Mouse (Mus musculus): ENCODE data around the gene Dock10.

DNA sequence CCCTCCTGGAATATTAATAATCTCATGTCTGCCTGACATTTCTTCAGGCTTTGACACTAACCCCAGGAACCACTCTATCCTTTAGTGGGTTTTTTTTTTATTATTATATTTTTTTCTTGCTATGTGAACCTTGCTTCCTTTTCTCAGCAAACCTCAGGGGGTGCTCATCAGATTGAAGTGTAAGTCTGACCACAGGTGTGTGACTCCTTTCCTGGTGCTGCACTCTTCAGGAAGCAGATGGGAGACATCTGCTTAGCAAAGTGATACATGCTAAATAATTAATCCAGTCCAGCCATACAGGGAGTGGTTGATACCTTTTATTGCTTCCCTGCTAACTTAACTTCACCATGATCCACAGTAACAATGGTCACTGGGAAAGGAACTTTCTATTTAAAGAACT lies 130.3 kb downstream of the Dock10 start:
- TF ChIP-seq CTCF (IDR thresholded peaks at IDR 0.05; ENCODE audit: borderline replicate concordance, control insufficient read depth, extremely low read depth, insufficient read depth, low read length, poor library complexity) (no peak), POLR2A (IDR thresholded peaks at IDR 0.05; ENCODE audit: control insufficient read depth, extremely low read depth, insufficient read depth, low read length, poor library complexity) (no peak)
